Mouse (Mus musculus) neural tube, embryonic 15.5 days (tissue): ENCODE measurements around the gene Adamts16. TPM values are rescaled to one million over a fixed set of nuclear protein-coding genes. Genes with fewer than 3 reads are reported as not detected.

ENCODE experiments used
- ATAC-seq: fragments of 200-750 bp; cut with Nextera tagmentation; 2 replicates; pipeline ENCODE4 v1.8.0; 2017; ENCODE audit warnings: mild to moderate bottlenecking, moderate TSS enrichment, moderate library complexity; ENCODE audit not compliant: low FRiP score
- H3K27ac ChIP-seq: fragments of 300-500 bp; sonication (generic); replicated peaks from 2 replicates; pipeline ENCODE4 v1.5.1; 2015; ENCODE audit warnings: mild to moderate bottlenecking, inconsistent platforms
- H3K27me3 ChIP-seq: fragments of 300-500 bp; sonication (generic); replicated peaks from 2 replicates; pipeline ENCODE4 v1.6.1; 2015; ENCODE audit warnings: inconsistent platforms
- H3K36me3 ChIP-seq: fragments of 300-500 bp; sonication (generic); 2 replicates; pipeline ENCODE4 v1.6.1; 2015; ENCODE audit warnings: inconsistent platforms
- H3K4me1 ChIP-seq: fragments of 300-500 bp; sonication (generic); 2 replicates; pipeline ENCODE4 v1.6.1; 2015; ENCODE audit warnings: inconsistent platforms
- H3K4me2 ChIP-seq: fragments of 300-500 bp; sonication (generic); 2 replicates; pipeline ENCODE4 v1.6.1; 2015; ENCODE audit warnings: inconsistent platforms, mild to moderate bottlenecking, moderate library complexity
- H3K4me3 ChIP-seq: fragments of 300-500 bp; sonication (generic); replicated peaks from 2 replicates; pipeline ENCODE4 v1.5.1; 2015; ENCODE audit warnings: mild to moderate bottlenecking, inconsistent platforms
- H3K9ac ChIP-seq: fragments of 300-500 bp; sonication (generic); replicated peaks from 2 replicates; pipeline ENCODE4 v1.6.1; 2015; ENCODE audit warnings: mild to moderate bottlenecking, inconsistent platforms
- H3K9me3 ChIP-seq: fragments of 300-500 bp; sonication (generic); replicated peaks from 2 replicates; pipeline ENCODE4 v1.6.1; 2016; ENCODE audit warnings: inconsistent platforms
- whole genome bisulfite sequencing: fragments of 180-500 bp; shearing (Covaris S2); methylation state at CpG from one replicate; pipeline ENCODE4 v1.1.7; 2015; ENCODE audit warnings: mixed read lengths; 5-methylcytosine and 5-hydroxymethylcytosine counted together
- polyA plus RNA-seq: library from polyadenylated mRNA; unstranded; fragments of >200 nt; fragmentation: Nextera tagmentation; extraction: Ambion mirVana; gene quantifications from 2 replicates; pipeline ENCODE4 v1.2.1, GENCODE M21; 2015

Gene Adamts16
- polyA plus RNA-seq, 1 experiment from 2014 or later = 6.3 TPM

DNA sequence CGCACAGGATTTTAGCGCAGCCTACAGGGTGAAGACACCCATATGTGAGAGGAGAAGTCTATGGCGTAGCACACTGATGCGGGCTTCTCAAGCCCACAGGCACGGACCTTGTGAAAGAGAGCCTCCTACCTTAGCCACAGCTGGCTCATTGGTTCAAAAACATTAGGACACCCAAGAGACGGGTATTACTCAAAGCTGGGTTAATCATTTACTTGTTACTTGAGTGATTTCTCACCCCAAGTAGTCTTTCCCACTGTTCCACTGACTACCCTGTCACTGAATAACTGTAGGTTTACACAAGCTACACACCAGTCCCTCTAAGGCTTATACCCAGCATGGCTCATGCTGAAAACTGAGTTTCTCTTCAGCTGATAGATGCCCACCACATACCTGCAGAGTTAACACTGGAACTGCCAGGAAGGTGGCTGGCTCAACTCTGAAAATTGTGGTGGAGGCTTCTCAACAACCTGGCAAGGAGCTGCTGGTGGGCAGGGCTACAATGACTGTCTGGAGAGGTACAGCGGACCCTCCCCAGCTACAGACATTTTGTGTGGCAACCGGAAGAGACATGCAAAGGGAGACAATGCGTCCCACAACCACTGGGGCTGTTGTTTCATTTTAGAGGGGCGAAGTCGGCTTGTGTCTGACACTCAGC, 25.5 kb upstream of the Adamts16 start:
- no peak for ATAC-seq
- Histone ChIP-seq H3K9me3 (no peaks in the 10 kb centered on the region), H3K36me3 (no peaks in the 10 kb centered on the region), H3K4me2 (no peak overlapping the region), H3K27ac (no peak overlapping the region), H3K9ac (no peak overlapping the region), H3K4me1 (0 out of 2 replicates have a peak, but pooled peaks cover 3% of the 10 kb centered on the region), H3K27me3 (no peaks in the 10 kb centered on the region), H3K4me3 (no peak overlapping the region)
- 85% methylated on average over 11 of the region's 11 CpGs for WGBS

GRCm38 (mm10) chr13:70865867-70866266, 24.3 kb upstream of the Adamts16 start:
- H3K27me3 ChIP-seq = no peaks in the 10 kb centered on the region
- H3K4me1 ChIP-seq = no peaks in the 10 kb centered on the region
- no peaks in the 10 kb centered on the region for H3K9me3 ChIP-seq
- H3K9ac ChIP-seq = no peak overlapping the region
- WGBS = 77% methylated on average over 5 of the region's 5 CpGs
- H3K27ac ChIP-seq = no peak overlapping the region
- no peak for ATAC-seq
- H3K4me3 ChIP-seq = no peak overlapping the region
- no peak overlapping the region for H3K4me2 ChIP-seq
- H3K36me3 ChIP-seq = no peaks in the 10 kb centered on the region

GRCm38 (mm10) chr13:70862162-70862908, 20.7 kb upstream of the Adamts16 start:
- H3K9me3 ChIP-seq = no peaks in the 10 kb centered on the region
- H3K36me3 ChIP-seq = no peaks in the 10 kb centered on the region
- H3K4me1 ChIP-seq = no peaks in the 10 kb centered on the region
- H3K27me3 ChIP-seq = no peaks in the 10 kb centered on the region
- peak; percentile 50; the same call in 1 of the 2 replicates for ATAC-seq
- H3K27ac ChIP-seq = no peak overlapping the region
- H3K4me2 ChIP-seq = no peak overlapping the region
- no peak overlapping the region for H3K4me3 ChIP-seq
- 39% methylated on average over 7 of the region's 8 CpGs for WGBS
- H3K9ac ChIP-seq = no peak overlapping the region

DNA sequence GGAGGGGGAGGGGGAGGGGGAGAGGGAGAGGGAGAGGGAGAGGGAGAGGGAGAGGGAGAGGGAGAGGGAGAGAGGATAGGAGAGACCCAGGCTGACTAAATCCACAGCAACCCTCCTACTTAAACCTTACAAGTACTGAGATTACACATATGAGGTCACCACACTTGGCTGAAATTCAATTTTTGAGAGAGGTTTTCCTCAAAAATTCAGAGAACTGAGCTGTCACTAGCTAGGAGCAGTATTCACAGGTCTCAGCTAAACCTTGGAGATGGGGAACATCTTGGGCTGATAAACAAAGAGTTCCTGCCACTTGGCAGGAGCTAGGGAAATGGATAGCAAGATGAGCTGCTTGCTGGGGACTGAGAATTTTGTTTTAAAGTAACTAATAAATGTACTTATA, 12.0 kb upstream of the Adamts16 start:
- Histone ChIP-seq H3K27me3 (no peaks in the 10 kb centered on the region), H3K4me3 (no peak overlapping the region), H3K36me3 (no peaks in the 10 kb centered on the region), H3K27ac (no peak overlapping the region), H3K4me2 (no peak overlapping the region), H3K4me1 (no peaks in the 10 kb centered on the region), H3K9me3 (no peaks in the 10 kb centered on the region), H3K9ac (no peak overlapping the region)
- ATAC-seq = no peak

- ATAC-seq = no peak
- no peaks in the 10 kb centered on the region for H3K9me3 ChIP-seq
- H3K36me3 ChIP-seq = no peaks in the 10 kb centered on the region
- H3K27ac ChIP-seq = no peak overlapping the region
- WGBS = 72% methylated on average over 2 of the region's 2 CpGs
- H3K4me3 ChIP-seq = no peak overlapping the region
- H3K9ac ChIP-seq = no peak overlapping the region
- H3K4me1 ChIP-seq = peaks cover 9% of the 10 kb centered on the region; the same call in 1 of the 2 replicates
- H3K27me3 ChIP-seq = peaks cover 11% of the 10 kb centered on the region
- no peak overlapping the region for H3K4me2 ChIP-seq
Measured at GRCm38 (mm10) chr13:70846933-70847332, 5.3 kb upstream of the Adamts16 start.

DNA sequence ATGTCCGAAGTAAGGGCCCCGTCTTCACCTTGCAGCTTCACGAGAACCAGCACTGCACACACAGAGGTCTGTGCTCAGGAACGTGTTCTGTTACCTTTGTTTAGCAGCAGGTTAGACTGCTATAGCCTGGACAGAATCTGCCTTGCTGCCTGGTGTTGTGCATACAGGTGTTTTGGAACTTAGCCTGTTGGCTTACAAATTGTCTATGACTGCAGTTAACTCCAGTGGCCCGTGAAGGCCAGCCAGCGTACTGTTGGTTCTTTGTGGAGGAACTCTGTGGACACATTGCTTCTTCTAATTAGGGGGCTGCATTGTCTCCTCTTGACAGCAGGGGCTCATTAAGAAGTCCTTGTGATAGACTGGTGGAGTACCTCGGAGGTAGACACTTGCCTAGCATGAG, 3.9 kb upstream of the Adamts16 start:
- Histone ChIP-seq H3K27ac (no peak overlapping the region), H3K9me3 (no peaks in the 10 kb centered on the region), H3K4me1 (peaks cover 20% of the 10 kb centered on the region; the same call in 1 of the 2 replicates), H3K9ac (no peak overlapping the region), H3K36me3 (no peaks in the 10 kb centered on the region), H3K4me3 (no peak overlapping the region), H3K4me2 (no peak overlapping the region), H3K27me3 (peaks cover 22% of the 10 kb centered on the region)
- ATAC-seq = no peak
- 67% methylated on average over 7 of the region's 7 CpGs for WGBS

GRCm38 (mm10) chr13:70842126-70842525, 515 bp upstream of the Adamts16 start:
- 44% methylated on average over 4 of the region's 4 CpGs for WGBS
- Histone ChIP-seq H3K4me2 (peak overlapping the region; percentile 86), H3K27ac (0 out of 2 replicates have a peak overlapping the region, but pooled peaks have one; percentile 66), H3K4me1 (peaks cover 30% of the 10 kb centered on the region; the same call in 1 of the 2 replicates), H3K36me3 (no peaks in the 10 kb centered on the region), H3K4me3 (peak overlapping the region; percentile 51), H3K27me3 (peaks cover 21% of the 10 kb centered on the region), H3K9ac (no peak overlapping the region), H3K9me3 (no peaks in the 10 kb centered on the region)
- ATAC-seq = peak; percentile 23; the same call in 1 of the 2 replicates

- H3K27ac ChIP-seq = no peak overlapping the region
- peak overlapping the region; percentile 61 for H3K9ac ChIP-seq
- peak overlapping the region; percentile 51 for H3K4me3 ChIP-seq
- H3K4me1 ChIP-seq = peaks cover 30% of the 10 kb centered on the region; the same call in 1 of the 2 replicates
- peaks cover 21% of the 10 kb centered on the region for H3K27me3 ChIP-seq
- H3K36me3 ChIP-seq = no peaks in the 10 kb centered on the region
- peak overlapping the region; percentile 86 for H3K4me2 ChIP-seq
- ATAC-seq = peak; percentile 79
- 13% methylated on average over 6 of the region's 6 CpGs for WGBS
- no peaks in the 10 kb centered on the region for H3K9me3 ChIP-seq
Measured at GRCm38 (mm10) chr13:70840161-70840560, 1.4 kb downstream of the Adamts16 start.

DNA sequence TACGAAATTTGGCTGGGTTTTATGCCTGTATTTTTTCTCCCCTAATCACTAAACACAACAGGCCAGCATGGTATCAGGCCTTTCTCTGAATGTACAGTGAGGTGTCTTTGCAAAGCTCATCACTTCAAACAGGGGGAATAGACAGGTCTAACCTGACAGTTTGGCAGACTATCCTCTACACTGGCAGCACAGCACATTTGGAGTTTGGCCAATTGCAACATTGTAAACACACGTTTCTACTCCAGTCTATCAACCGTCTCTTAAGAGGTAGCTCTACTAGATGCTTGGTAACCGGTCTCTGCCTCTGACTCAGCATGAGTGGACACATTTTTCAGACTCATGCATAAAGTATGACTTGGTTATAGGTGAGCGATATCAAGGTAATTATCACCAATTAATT, 4.0 kb downstream of the Adamts16 start:
- Histone ChIP-seq H3K36me3 (no peaks in the 10 kb centered on the region), H3K4me3 (no peak overlapping the region), H3K9ac (no peak overlapping the region), H3K9me3 (no peaks in the 10 kb centered on the region), H3K27me3 (peaks cover 19% of the 10 kb centered on the region), H3K4me1 (peaks cover 32% of the 10 kb centered on the region), H3K4me2 (no peak overlapping the region), H3K27ac (no peak overlapping the region)
- no peak for ATAC-seq
- WGBS = 76% methylated on average over 5 of the region's 5 CpGs

GRCm38 (mm10) chr13:70836246-70836645, 5.4 kb downstream of the Adamts16 start:
- no peak overlapping the region for H3K4me3 ChIP-seq
- no peak for ATAC-seq
- H3K4me1 ChIP-seq = peaks cover 20% of the 10 kb centered on the region
- H3K27me3 ChIP-seq = peaks cover 7% of the 10 kb centered on the region
- no peak overlapping the region for H3K9ac ChIP-seq
- H3K27ac ChIP-seq = no peak overlapping the region
- H3K36me3 ChIP-seq = no peaks in the 10 kb centered on the region
- 75% methylated on average over 7 of the region's 7 CpGs for whole genome bisulfite sequencing
- H3K9me3 ChIP-seq = no peaks in the 10 kb centered on the region
- no peak overlapping the region for H3K4me2 ChIP-seq

- no peaks in the 10 kb centered on the region for H3K36me3 ChIP-seq
- WGBS = 67% methylated on average over 6 of the region's 6 CpGs
- H3K9ac ChIP-seq = no peak overlapping the region
- no peak overlapping the region for H3K4me2 ChIP-seq
- H3K4me1 ChIP-seq = peaks cover 5% of the 10 kb centered on the region; the same call in 1 of the 2 replicates
- ATAC-seq = peak; percentile 61
- H3K9me3 ChIP-seq = no peaks in the 10 kb centered on the region
- H3K27me3 ChIP-seq = no peaks in the 10 kb centered on the region
- H3K4me3 ChIP-seq = no peak overlapping the region
- no peak overlapping the region for H3K27ac ChIP-seq
Measured at GRCm38 (mm10) chr13:70832593-70833138, 8.9 kb downstream of the Adamts16 start.

DNA sequence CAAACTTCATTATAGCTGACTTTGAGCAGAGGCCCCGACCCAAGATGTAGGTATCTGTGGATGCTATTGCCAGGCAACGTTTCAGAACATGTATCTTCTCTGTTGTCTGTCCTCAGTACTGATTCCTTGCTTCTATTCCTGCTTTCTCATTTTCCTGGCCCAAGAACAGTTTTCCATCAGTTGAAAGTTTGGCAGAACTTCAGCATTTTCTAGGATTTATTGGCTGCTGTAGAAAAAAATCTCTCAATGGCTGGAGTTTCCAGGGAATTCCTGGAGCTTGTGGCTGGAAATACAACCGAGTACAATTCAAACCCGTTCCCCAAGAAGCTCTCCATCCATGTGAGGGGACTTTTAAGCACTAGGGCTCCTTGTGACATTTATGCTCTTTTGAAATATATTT, 10.6 kb downstream of the Adamts16 start:
- H3K27ac ChIP-seq = no peak overlapping the region
- H3K36me3 ChIP-seq = no peaks in the 10 kb centered on the region
- no peak for ATAC-seq
- H3K27me3 ChIP-seq = no peaks in the 10 kb centered on the region
- no peak overlapping the region for H3K9ac ChIP-seq
- no peak overlapping the region for H3K4me3 ChIP-seq
- peaks cover 6% of the 10 kb centered on the region; the same call in 1 of the 2 replicates for H3K4me1 ChIP-seq
- no peak overlapping the region for H3K4me2 ChIP-seq
- 74% methylated on average over 4 of the region's 4 CpGs for WGBS
- no peaks in the 10 kb centered on the region for H3K9me3 ChIP-seq
